Mouse (Mus musculus) granulocyte monocyte progenitor cell, adult 5-6 weeks (primary cell): Measurements from ENCODE around the gene Bmpr2. TPM values are rescaled to one million over a fixed set of nuclear protein-coding genes. Genes with fewer than 3 reads are reported as not detected.
A peak's percentile ranks its signal among the peaks of the same experiment; 100 is the strongest.

Experiments
- ATAC-seq: replicated peaks from 2 replicates; pipeline ENCODE4 v1.8.0; 2016; ENCODE audit warnings: mild to moderate bottlenecking, moderate TSS enrichment, inconsistent platforms; ENCODE audit not compliant: poor library complexity, severe bottlenecking
- total RNA-seq, 2 experiments: library from RNA; stranded (forward) in 1 of 2; stranded (reverse) in 1 of 2; fragments of 200-712, 200-1000 nt in 1 of 2; fragments of >200 nt in 1 of 2; fragmentation: Nextera tagmentation in 1 of 2; gene quantifications; 2 replicates each; pipeline ENCODE4 v1.2.3; 2014 to 2017

The Bmpr2 gene
- total RNA-seq, 2 experiments from 2014 or later = 5.7 to 14.5 TPM

DNA sequence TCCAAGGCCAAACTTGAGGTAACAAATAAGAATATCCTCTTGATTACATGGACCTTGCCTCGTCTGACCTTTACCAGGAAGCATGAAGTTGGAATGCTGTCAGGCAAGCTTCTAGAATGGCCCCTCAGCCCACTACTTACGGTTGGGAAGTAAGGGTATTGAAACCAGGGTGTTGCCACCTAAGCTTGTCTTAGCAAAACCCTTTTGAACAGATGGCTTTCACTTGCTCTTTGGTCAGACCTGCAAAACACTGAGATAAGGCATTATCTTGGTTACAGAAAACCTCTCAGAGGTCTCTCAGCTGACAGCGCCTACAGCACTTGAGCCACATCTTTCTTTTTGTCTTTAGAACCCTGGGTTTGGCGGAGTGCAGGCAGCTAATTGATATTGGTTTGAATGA, 130.8 kb downstream of the Bmpr2 start:
- ATAC-seq = no peak

DNA sequence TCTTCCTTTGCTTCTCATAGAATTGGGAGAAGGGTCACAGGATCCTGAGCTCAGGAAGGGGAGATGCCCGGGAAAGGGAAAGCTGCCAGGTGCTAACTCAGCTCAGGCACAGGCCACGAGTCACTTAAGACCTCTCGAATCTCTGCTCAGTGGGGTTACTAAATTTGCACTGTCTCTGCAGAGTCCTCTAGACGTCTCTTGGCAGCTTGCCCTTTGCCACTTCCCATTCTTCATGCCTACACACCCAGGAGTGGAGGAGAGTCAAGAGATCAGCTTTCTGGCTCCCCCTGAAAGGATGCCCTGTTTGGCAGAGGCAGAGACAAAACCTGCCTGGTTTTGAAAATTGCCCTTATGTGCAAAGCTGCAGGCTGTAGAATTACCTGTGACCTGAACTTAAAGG, 132.3 kb downstream of the Bmpr2 start:
- peak; percentile 93 for ATAC-seq

DNA sequence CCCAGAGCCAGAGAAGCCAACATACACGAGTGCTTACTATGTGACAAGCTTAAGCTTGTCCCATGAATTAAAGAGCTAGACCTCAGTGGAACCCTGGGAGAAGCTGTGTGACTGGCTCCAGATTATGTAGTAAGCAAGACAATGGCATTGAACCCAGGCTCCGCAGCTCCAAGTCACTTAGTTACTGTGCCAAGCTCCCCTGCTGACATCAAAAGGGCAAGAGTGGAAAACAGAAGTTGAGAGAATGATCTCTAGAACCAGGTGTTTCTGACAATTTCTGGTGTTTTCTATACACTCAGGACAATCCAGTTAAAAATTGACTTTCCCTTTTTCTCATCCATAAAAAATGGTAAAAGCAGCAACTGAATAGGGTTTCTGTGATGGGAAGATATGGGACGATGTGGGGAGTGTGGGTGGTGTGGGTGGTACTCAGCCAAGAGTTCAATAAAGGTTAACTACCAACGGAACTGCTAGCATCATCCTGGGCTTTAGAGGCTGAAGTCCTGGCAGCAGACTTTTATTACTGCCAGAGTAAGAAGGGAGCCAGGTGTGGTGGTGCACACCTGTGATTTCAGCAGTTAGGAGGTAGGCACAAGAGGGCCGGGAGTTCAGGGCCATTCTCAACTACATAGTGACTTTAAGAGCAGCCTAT, 134.1 kb downstream of the Bmpr2 start:
- ATAC-seq = no peak

DNA sequence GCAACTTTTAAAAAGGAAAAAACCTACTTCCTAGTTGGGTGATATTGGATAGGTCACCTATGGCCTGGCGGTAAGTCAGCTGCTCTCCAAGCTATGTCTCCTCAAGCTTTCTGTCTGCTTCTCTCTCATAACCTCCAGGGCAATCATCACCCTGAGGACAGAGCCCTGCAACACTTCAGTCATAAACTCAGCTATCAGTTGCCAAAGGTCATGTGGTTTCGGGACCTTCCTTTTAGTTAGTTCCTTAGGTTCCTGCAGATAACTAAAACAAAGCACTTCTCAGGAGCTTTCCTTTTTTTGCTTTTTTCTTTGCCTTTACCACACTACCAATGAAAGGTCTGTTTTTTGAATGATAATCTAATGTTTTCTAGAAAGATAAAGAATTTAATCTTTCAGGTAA, 136.5 kb downstream of the Bmpr2 start:
- 0 out of 2 replicates have a peak, but pooled peaks have one; percentile 4 for ATAC-seq

DNA sequence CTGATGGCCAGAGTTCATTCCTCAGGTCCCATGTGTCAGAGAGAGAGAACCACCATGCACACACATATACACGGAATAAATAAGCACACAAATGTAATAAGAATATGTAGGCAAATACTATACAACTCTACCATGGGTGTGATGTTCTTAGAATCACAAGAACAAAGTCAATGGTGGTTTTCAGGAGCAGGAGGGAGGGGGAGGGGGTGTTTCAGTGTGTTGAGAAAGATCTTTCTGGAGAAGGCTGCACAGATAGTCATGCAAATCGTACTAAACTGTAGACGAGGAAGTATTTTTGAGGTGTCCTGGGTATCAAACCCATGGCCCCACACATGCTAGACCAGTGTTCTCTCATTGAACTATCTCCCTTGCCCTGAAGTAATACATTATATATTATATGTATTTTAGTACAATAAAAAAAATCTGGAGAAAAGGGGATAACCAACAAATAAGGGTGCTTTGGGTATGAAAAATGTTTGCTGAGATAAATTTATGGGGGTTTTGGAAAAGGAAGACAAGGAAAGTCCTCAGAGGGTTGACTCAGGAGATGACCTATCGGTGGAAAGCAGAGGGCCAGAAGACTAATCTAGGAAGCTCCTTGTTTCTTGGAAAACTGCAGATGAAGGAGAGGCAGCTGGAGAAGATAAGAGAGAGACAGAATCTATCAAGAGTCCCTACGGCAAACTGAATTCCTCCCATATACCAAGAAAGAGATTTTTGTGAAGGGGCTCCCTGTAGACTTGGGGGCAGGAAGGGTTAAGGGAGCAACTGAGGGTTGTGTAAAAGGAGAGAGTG, 138.1 kb downstream of the Bmpr2 start:
- no peak for ATAC-seq

DNA sequence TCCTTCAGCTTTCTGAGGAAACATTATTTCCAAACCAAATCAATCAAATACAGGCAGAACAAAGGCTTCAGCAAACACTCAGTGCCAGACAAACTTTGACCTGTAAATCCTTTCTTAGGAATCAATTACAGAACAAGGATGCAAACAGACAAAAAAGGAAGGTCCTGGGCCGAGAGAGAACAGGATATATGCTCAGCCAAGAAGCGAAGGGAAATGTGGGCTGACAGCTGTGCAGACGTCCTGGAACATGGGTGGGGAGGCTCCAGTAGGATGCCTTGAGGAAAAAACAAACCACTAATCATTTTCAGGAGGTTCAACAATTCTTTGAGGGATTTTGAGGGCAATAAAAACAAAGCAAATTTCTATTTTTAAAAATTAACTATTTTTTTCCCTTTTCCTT, 139.4 kb downstream of the Bmpr2 start:
- no peak for ATAC-seq

DNA sequence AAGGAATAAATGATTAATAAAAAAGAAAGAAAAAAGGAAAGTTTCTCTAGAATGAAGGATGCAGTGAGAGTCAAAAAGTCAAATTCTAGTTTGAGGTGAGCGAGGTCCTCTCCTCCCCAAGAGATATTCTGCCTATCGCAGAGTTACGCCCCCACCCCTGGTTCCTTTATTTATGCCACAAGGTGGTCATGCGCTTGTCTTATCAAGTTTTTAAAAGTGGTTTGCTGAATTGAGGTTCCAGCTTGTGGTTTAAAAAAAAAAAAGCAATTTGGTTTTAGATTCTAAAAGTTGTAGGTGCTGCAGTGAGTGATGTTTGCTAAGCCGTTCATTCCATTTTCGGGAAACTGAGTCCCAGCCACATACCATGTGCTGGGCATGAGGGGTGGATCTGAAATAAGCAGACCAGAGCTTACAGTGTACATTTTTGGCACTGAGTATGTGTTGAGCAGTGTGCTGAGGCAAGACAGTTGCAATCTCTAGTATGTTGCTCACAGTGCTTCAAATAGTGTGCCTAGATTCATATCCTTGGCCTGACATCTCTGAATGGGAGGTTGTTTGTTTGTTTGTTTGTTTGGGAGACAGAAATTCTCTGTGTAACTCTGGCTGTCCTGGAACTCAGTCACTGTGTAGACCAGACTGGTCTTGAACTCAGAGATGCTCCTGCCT, 141.6 kb downstream of the Bmpr2 start:
- ATAC-seq = no peak

DNA sequence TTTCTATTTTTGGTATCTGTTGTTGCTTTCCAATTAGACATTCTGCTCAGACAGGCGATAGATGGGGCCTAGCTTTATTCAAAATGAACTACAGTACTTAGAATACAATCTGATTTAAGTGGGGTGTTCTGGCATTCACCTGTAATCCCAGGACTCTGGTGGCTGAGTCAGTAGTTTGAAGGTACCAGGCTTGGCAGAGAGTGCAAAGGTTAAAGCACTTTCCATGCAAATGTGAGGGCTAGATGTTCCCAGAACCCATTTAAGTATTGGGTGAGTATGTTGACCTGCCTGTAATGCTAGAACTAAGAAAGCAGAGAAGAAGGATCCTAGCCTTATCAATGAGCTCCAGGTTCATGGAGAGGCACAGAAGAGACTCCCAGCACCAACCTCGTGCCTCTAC, 142.7 kb downstream of the Bmpr2 start:
- ATAC-seq = no peak

DNA sequence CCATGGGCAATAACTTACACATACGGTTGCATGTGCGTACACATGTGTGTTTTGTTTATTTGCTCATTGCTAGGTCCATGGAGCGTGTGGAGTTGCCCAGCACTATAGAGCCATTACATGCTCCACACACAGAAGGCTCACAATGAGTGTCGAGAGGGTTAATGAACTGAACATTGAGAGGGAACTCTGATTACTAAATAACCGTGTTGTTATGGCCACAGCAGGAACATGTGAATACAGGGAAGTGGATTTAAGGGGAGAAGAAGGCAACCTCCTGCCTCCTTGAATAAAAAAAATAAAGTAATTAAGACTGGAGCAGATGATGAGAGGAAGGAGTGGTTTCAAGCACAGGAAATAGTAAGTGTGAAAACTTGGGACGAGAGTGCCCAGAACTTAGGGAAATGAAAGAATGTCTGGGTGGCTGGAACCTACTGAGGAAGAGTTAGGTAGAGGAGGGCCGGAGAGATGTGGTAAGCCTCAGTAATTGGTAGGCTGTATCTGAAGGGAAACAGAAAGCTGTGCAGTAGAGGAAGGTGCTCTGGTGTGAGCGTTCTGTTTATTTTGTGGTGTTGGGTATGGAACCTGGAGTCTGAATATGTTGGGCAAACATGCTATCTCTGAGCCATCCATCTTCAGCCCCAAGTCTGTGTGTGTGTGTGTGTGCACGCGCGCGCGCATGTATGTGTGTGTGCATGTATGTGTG, 143.8 kb downstream of the Bmpr2 start:
- ATAC-seq = peak; percentile 95

DNA sequence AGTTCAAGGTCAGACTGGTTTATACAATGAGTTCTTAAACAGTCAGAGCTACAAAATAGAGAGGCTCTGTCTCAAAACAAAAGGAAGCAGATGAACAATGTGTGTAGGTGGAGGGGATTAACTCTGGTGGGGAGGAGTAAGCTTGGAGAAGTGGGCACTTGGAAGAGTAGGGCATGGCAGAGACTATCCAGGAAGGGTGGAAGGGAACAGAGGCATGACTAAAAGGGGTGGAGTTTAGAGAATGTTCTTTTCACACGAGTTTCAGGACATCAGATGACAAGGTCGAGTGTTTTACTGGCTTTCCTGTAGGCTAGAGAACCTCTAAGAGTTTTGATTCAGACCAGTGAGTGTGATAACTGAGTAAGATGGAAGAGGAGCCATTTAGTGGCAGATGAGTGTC, 144.5 kb downstream of the Bmpr2 start:
- ATAC-seq = no peak

DNA sequence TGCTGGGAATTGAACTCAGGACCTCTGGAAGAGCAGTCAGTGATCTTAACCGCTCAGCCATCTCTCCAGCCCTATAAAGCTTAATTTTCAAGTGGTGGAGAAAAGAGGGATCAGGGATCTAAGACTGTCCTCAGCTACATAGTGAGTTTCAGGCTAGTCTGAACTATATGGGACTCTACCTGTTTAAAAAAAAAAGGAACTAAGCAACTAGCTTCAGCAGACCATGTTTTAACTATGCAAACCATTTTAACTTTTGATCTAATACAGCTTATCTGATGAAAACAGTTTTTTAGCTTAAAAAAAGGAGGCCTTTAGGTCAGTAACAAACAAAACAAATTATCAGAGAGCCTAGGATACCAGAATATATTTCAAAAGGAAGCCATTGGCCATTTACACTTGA, 147.7 kb downstream of the Bmpr2 start:
- ATAC-seq = no peak

DNA sequence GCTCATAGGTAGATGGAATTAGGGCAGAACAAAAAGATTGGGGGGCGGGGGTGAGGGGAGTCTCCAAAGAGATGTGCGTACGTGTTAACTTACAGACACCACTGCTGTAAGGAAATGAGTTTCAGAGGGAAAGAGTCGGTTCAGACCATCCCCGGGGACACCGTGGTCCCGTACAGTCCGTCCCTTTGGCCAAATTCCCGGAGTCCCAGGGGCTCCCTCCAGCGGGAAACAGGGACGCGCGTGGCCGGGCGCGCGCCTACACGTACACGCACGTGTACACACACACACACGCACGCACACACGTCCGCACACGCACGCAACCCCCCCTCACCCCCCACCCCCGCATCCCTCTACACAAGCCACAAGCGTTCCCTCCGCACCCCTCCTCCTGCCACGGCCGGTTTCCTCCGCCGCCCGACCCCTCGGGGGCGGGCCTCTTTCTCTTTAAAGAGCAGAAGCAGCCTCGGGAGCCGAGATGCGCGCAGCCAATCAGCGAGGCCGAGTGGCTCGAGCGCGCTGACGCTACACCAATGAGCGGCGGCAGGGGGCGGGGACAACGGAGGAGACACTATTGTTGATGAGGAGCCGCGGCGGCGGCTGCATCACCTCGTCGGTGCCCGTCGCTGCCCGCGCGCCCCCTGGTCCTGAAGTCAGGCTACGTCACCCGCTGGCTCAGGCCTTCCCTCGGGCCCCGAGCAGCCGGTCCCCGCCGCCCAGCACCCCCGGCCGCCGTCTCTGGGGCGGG, 149.4 kb downstream of the Bmpr2 start, which contains the start of gene Fam117b:
Gene Fam117b, plus strand, starts transcription at position 594 of the 745 bp plus-strand sequence.
- peak; percentile 81 for ATAC-seq

DNA sequence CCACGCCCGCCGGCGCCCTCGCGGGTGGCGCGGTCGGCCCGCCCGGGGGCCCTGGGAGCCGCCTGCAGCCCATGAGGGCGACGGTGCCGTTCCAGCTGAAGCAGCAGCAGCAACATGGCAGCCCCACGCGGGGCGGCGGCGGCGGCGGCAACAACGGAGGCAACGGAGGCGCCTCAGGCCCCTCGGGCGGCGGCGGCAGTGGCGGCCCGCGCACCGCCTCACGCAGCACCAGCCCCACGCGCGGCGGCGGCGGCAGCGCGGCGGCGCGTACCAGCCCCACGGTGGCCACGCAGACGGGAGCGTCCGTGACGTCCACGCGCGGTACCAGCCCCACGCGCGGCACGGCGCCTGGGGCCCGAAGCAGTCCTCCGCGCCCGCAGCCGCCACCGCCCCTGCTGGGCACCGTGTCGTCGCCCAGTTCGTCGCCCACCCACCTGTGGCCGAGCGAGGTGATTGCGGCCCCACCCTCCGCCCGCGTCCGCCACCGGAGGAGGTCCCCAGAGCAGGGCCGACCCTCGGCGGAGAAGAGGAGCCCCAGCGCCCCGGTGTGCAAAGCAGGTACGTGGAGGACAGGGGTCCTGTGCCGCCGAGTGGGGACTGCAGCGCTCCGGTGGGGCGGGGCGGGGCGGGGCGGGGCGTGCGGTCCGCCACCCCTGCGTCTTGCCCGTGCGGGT, 150.1 kb downstream of the Bmpr2 start:
- ATAC-seq = no peak

DNA sequence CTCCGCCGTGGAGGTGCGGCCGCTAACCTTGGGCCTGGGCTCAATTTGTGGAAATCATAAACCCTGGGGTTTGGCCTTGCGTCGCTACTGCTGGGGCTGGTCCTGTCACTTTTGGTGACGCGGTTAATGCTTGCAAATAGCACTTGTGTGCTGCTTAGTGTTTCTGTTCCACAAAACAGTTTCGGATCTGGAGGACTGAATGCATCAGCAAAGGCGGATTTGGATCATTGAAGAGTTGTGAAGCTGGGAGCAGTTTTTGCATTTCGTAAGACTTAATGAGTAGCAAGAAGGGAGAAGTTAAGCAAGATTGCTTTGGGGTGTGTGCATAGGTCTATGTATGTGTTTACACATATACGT, 150.6 kb downstream of the Bmpr2 start:
- peak; percentile 70 for ATAC-seq

DNA sequence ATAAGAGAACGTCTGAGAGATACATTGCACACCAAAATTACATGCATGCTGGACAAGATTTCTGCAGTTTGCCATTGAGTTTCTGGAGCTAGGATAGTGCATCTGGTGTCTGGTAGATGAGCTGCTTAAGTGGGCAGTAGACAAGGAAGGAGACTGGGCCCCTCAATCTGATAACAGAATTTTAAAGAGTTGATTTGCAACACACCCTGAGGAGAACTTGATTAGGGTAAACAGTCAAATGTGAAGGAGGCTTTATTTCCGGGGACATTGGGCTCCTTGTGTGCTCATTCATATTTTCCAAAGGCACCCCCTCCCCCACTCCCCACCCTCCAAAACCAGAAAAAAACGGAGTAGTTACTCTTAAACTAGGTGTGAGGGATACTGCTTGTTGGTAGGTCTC, 151.6 kb downstream of the Bmpr2 start:
- no peak for ATAC-seq

DNA sequence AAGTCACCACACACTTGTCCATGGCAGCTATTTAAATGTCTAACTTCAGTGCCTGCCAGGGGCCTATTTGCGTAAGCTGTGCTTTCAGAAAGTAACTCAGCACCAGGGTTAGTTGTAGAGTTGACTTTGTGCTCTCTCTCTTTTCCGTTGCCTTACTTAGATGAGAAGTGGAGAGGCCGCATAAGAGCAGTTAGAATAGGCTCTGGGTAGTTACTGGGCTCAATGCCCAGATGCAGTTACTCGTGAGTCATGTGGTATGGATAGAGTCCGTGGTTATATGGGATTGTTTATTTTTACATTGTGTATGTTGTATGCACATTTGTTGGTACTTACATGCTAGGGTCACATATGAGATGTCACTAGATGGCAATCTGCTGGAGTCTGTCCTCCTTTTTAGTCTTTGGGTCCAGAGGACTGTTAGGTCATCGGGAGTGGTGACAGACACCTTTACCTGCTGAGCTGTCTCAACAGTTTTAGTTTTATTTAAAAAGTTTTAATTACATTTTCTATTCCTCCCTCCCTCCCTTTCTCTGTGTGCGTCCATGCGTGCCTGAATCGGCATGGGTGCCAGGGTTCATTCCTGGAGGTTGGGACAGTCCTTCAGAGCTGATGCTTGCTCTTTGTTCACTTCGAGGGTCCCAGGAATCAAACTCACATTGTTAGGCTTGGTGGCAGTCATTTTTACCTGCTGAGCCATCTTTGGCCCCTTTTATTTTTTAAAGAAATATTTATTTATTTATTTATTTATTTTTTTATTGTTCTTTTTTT, 152.8 kb downstream of the Bmpr2 start:
- ATAC-seq = no peak

DNA sequence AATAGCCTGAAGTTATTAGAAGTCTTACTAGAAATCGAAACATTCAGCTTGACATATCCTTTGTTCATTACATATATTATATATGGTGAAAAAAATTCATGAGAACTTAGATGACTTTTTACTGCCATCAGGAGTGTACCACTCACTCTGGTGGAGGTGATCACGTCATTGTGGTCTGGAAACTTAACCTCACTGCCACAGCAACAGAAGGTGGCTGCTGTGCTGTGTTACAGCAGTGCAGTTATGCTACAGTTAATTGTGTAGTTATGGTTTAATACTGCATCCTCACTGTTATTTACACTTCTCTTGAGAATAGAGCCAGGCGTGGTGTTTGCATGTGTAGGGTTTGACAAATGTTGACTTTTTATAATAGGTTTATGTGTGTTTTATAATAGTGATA, 154.2 kb downstream of the Bmpr2 start:
- no peak for ATAC-seq

DNA sequence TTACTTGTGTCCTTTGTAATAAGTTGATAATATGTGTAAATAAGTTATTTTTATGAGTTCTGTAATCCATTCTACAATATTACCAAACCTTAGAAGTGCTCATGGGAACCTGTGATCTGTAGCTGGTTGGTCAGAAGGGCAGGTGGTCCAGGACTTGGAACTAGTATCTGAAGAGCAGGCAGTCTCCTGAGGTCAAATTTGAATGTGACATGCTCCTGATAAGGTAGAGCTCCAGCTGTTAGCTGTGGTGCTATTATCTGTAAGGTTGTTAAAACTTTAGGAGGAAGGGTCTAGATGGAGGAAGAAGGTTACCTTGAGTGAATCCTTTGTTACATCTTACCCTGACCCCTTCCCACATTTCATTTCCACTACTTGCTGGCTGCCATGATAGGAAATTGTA, 154.9 kb downstream of the Bmpr2 start:
- ATAC-seq = no peak

DNA sequence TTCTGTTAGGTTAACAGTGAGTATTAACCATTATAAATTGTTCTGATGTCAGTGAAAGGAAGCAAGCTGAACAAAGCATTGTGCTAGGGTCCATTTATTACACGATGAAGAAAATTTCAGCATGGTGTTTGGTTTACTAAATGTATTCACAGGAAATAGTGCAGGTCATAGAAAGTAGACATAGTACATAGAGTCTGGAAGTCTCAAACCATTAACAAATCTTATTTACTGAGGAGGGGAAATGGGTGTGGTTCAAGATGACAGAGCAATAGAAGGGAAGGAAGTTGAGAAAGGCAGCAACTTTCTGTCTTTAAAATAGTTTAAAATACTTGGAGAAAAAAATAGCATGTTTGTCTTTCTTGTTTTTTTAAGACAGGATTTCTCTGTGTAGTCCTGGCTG, 160.0 kb downstream of the Bmpr2 start:
- peak; percentile 80 for ATAC-seq
